8 mouse cellular contexts compared by ENCODE assay signal in the genomic region with DNA sequence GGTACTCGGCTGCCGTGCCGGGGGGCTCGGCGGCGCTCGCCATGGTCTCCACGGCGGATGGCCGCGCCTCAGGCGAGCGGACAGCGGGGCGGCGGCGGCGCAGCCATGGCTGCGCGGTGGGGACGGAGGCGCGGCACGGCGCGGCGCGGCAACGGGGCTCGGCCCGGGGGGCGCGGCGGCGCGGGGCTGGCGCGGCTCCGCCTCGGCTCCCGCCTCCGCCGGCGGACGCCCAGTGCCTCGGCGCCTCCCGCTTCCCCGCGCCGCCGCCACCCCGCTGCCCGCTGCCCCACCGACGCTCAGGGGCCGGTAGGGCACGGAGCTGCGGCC. TPM values are rescaled to one million over a fixed set of nuclear protein-coding genes. Genes with fewer than 3 reads are reported as not detected.
A peak's percentile ranks its signal among the peaks of the same experiment; 100 is the strongest.
DNase-seq lines count a peak whose midpoint lies in the region; ATAC-seq and TF ChIP-seq lines count a peak whose summit lies in the region.

No protein-coding gene starts in this region.

- peaks cover 8% of the 10 kb centered on the region; the same call in 1 of the 2 replicates for H3K9me3 ChIP-seq in heart, embryonic 13.5 days
- peaks cover under 1% of the 10 kb centered on the region; the same call in 1 of the 2 replicates for H3K9me3 ChIP-seq in ES-Bruce4 (replicated peaks; ENCODE audit: control insufficient read depth, insufficient read depth, low read length, poor library complexity, severe bottlenecking)
- peaks cover 6% of the 10 kb centered on the region; the same call in 1 of the 2 replicates for H3K9me3 ChIP-seq in forebrain, embryonic 16.5 days (ENCODE audit: control insufficient read depth, low read length)
- H3K9me3 ChIP-seq in liver, postnatal 0 days (ENCODE audit: low read length) = peaks cover 2% of the 10 kb centered on the region; the same call in 1 of the 2 replicates

- peak overlapping the region; percentile 94 for H3K9ac ChIP-seq in heart, embryonic 13.5 days
- peak overlapping the region; percentile 87 for H3K9ac ChIP-seq in ES-Bruce4 (ENCODE audit: low read depth, poor library complexity, severe bottlenecking)
- H3K9ac ChIP-seq in forebrain, embryonic 16.5 days (replicated peaks; ENCODE audit: low read depth, low read length) = peak overlapping the region; percentile 73
- peak overlapping the region; percentile 44 for H3K9ac ChIP-seq in liver, postnatal 0 days (replicated peaks)

- H3K4me3 ChIP-seq in heart, embryonic 13.5 days = peak overlapping the region; percentile 75
- H3K4me3 ChIP-seq in ES-Bruce4 (ENCODE audit: low read depth, low read length) = peak overlapping the region; percentile 77
- peak overlapping the region; percentile 72 for H3K4me3 ChIP-seq in forebrain, embryonic 16.5 days (replicated peaks; ENCODE audit: low read length)
- peak overlapping the region; percentile 58 for H3K4me3 ChIP-seq in liver, postnatal 0 days (ENCODE audit: low read depth, low read length)

- ATAC-seq in heart, embryonic 13.5 days (ENCODE audit: extremely low read depth, insufficient number of reproducible peaks, low FRiP score, low TSS enrichment) = no peak
- ATAC-seq in forebrain, embryonic 16.5 days = peak; percentile 39
- peak; percentile 11 for ATAC-seq in liver, postnatal 0 days

- intact Hi-C loops in heart, postnatal 36 days (cut with DNase I) = loop anchor here (5.0 kb wide), 1 partner anchor 106 kb away; no protein-coding TSS in a partner anchor

- H3K27ac ChIP-seq in heart, embryonic 13.5 days (replicated peaks) = peak overlapping the region; percentile 84
- H3K27ac ChIP-seq in ES-Bruce4 (ENCODE audit: insufficient read depth, low read length) = no peak overlapping the region
- H3K27ac ChIP-seq in forebrain, embryonic 16.5 days (ENCODE audit: low read length) = peak overlapping the region; percentile 28; the same call in 1 of the 2 replicates
- no peak overlapping the region for H3K27ac ChIP-seq in liver, postnatal 0 days (ENCODE audit: low read depth)

- DNase-seq in heart, postnatal 36 days = no peak
- DNase-seq in liver, postnatal 0 days = no peak
- DNase-seq in ovary, adult 18-20 months (ENCODE audit: low spot score) = no peak
- no peak for DNase-seq in cerebellum, postnatal 36 days
- no peak for DNase-seq in adrenal gland, adult 2 months

- peak overlapping the region; percentile 97 for H3K4me2 ChIP-seq in heart, embryonic 13.5 days
- H3K4me2 ChIP-seq in forebrain, embryonic 16.5 days (ENCODE audit: low read length) = peak overlapping the region; percentile 88
- H3K4me2 ChIP-seq in liver, postnatal 0 days (ENCODE audit: low read depth, low read length) = peak overlapping the region; percentile 99

- TF ChIP-seq EP300 in ES-Bruce4 (IDR thresholded peaks at IDR 0.05; ENCODE audit: insufficient read depth, low read depth, low read length) = no peak
- no peak for TF ChIP-seq EP300 in liver, postnatal 0 days (IDR thresholded peaks at IDR 0.05; ENCODE audit: low read depth)

- H3K27me3 ChIP-seq in heart, embryonic 13.5 days (replicated peaks) = 0 out of 2 replicates have a peak, but pooled peaks cover 6% of the 10 kb centered on the region
- no peaks in the 10 kb centered on the region for H3K27me3 ChIP-seq in ES-Bruce4 (ENCODE audit: control insufficient read depth, insufficient read depth, low read length, poor library complexity, severe bottlenecking)
- H3K27me3 ChIP-seq in forebrain, embryonic 16.5 days (replicated peaks; ENCODE audit: control insufficient read depth, insufficient read depth, low read length) = 0 out of 2 replicates have a peak, but pooled peaks cover 3% of the 10 kb centered on the region
- H3K27me3 ChIP-seq in liver, postnatal 0 days (ENCODE audit: insufficient read depth, low read length) = peaks cover 24% of the 10 kb centered on the region

- 0% methylated on average over 26 of the region's 59 CpGs for WGBS in heart, embryonic 13.5 days
- WGBS in forebrain, embryonic 16.5 days = 0% methylated on average over 37 of the region's 59 CpGs
- WGBS in liver, postnatal 0 days (ENCODE audit: insufficient replicate concordance) = under 1% methylated on average over 32 of the region's 59 CpGs

- H3K4me1 ChIP-seq in heart, embryonic 13.5 days = peaks cover 45% of the 10 kb centered on the region
- peaks cover 2% of the 10 kb centered on the region for H3K4me1 ChIP-seq in ES-Bruce4 (ENCODE audit: control insufficient read depth, insufficient read depth, low read length)
- H3K4me1 ChIP-seq in forebrain, embryonic 16.5 days (replicated peaks; ENCODE audit: control insufficient read depth, insufficient read depth, low read length) = peaks cover 13% of the 10 kb centered on the region
- peaks cover 27% of the 10 kb centered on the region for H3K4me1 ChIP-seq in liver, postnatal 0 days (ENCODE audit: insufficient read depth)

- H3K36me3 ChIP-seq in heart, embryonic 13.5 days = no peaks in the 10 kb centered on the region
- no peaks in the 10 kb centered on the region for H3K36me3 ChIP-seq in ES-Bruce4 (ENCODE audit: control insufficient read depth, insufficient read depth, low read length, poor library complexity, severe bottlenecking)
- H3K36me3 ChIP-seq in forebrain, embryonic 16.5 days (ENCODE audit: control insufficient read depth, insufficient read depth) = no peaks in the 10 kb centered on the region
- H3K36me3 ChIP-seq in liver, postnatal 0 days (replicated peaks; ENCODE audit: insufficient read depth, low read length) = no peaks in the 10 kb centered on the region

- TF ChIP-seq CTCF in ES-Bruce4 (IDR thresholded peaks at IDR 0.05; ENCODE audit: low read depth, low read length) = no peak
- no peak for TF ChIP-seq CTCF in liver, postnatal 0 days (IDR thresholded peaks at IDR 0.05; ENCODE audit: low read depth)

- no peak for TF ChIP-seq POLR2A in ES-Bruce4 (IDR thresholded peaks at IDR 0.05; ENCODE audit: insufficient read depth, low read length)

RNA-seq across cellular contexts. Expression of a gene that starts 0.2 kb away (rescaled TPM):
- polyA plus RNA-seq in heart, embryonic 13.5 days (2015; fragmentation: Nextera tagmentation; extraction: Ambion mirVana) = 13.5 and 14.3 TPM in 2 replicates
- total RNA-seq in heart, postnatal 36 days (2021) = 100 to 1,000 TPM; 135 to 142 TPM
- 41.7 and 52.6 TPM in 2 replicates for polyA plus RNA-seq in ES-Bruce4 (2011; ENCODE audit: insufficient read depth, insufficient read length, low read depth, missing spikeins)
- 13.2 and 15.1 TPM in 2 replicates for polyA plus RNA-seq in forebrain, embryonic 16.5 days (2015; fragmentation: Nextera tagmentation; extraction: Ambion mirVana)
- 4.0 and 4.2 TPM in 2 replicates for polyA plus RNA-seq in liver, postnatal 0 days (2015; fragmentation: Nextera tagmentation; extraction: Ambion mirVana)
- total RNA-seq in adrenal gland, adult 2 months (2021) = 100 to 1,000 TPM; 101 to 123 TPM
- polyA plus RNA-seq in adrenal gland, adult 2 months (2012; rRNA removed) = 168 and 171 TPM in 2 replicates

Comparison
In these comparisons a context has a peak if more than half of its experiments do, and no peak if none do; other contexts are left out.
1. H3K27ac ChIP-seq: peak in heart, embryonic 13.5 days (single experiment) and forebrain, embryonic 16.5 days (single experiment); none in ES-Bruce4 (single experiment) and liver, postnatal 0 days (single experiment).
2. H3K9ac ChIP-seq: peak in every context shown above with its lines; median percentile 94 in heart, embryonic 13.5 days; 87 in ES-Bruce4; 73 in forebrain, embryonic 16.5 days; 44 in liver, postnatal 0 days.
3. Peak in every context shown above with its lines, with median percentiles within 50 percentile points of each other: H3K4me2 ChIP-seq and H3K4me3 ChIP-seq.